Mouse (Mus musculus): ENCODE data around the gene 1700025C18Rik. TPM values are rescaled to one million over a fixed set of nuclear protein-coding genes. Genes with fewer than 3 reads are reported as not detected.

1700025C18Rik gene
- total RNA-seq (2022) = not detected

GRCm38 (mm10) chr2:165090650-165091049 lies at the start of gene 1700025C18Rik:
1700025C18Rik (minus strand) TSS chr2:165090750.
- DNase-seq = no peak

DNA sequence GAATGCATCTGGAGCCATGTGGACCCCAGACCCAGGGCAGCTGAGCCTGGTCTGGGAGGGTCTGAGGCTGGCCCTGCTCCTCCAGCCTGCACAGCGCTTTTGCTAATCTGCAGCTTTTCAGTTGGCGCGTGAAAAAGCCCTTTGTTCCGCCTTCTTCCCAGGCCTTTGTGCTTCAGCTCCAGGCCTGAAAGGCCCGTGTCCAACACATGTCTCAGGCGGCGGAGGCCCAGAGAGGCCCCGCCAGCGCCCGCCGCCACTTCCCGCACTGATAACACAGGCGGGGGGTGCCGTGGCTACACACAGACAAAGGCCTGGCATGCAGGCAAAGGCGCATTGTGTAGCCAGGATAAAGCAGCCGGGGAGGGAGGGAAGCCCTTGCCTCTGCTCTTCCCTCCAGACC lies 45.5 kb upstream of the 1700025C18Rik start:
- no peak for DNase-seq

DNA sequence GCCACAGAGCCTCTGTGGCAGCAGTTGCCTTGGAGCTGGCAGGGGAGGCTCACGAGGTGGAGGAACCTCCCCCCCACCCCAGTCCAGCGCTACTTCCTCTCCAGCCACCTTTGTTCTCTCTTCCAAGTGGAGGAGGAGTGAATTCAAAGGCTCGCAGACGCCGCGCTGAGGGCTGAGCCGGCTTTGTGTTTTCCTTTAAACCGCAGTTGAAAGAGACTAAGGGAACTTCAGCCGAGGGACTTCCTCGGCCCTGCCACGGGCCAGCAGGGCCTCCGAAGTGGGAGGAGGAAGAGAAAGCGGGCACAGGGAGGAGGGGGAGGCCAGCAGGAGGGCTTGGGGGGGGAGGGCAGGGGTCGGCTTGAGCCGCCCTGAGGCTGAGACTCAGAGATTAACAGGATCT lies 43.0 kb upstream of the 1700025C18Rik start:
- DNase-seq = no peak

- DNase-seq = no peak
These were observed 40.9 kb upstream of the 1700025C18Rik start for GRCm38 (mm10) chr2:165131428-165131827.

- DNase-seq = no peak
These were observed 38.6 kb upstream of the 1700025C18Rik start for GRCm38 (mm10) chr2:165129189-165129588.

DNA sequence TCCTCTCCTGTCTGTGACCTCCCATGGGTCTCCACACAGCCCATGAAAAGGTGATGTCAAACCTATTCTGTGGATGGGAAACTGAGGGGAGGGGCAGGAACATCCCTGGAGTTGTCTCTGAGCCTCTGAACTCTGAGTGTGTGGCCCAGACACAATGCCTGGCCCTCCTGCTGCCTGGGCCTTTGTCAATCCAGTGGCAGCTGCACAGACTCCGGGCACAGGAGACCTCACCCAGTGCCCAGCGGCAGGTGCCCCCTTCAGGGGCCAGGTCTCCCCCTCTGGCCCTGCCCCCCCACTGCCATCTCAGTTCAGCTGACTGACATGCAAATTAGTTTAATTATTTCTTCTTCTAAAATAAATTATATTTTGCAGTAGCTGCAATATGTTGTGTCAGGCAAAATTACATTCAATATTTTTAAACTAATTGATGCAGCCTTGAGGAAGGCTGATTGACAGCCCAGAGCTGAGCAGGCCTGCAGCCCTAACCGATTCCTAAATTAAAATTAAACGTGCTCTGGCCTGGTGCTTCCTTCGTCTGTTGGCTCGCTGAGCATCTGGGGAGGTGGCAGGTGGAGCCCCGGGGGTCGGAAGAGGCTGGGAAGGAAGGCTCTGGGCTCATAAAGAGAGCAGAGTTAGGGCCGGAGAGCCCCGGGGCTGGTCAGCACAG lies 36.5 kb upstream of the 1700025C18Rik start:
- DNase-seq = no peak

- no peak for DNase-seq
These were observed 30.8 kb upstream of the 1700025C18Rik start for GRCm38 (mm10) chr2:165121206-165121840.

DNA sequence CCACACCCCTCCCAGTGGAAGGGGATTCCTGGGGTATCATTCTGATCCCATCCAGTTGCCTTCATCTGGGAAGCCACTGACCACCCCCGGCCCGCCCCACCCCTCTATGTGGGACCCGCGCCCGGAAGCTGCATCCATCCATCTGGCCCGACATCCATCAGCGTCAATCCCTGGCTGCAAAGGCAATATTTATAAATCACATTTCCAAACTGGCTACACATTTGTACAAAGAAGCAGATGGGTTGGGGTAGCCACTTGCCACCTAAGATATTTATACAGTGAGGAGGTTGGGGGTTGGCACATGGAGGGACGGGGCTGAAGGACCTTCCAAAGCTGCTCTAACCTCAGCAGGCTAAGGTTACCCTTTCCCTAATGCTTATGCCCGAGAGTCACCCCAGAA lies 30.2 kb upstream of the 1700025C18Rik start:
- DNase-seq = no peak

GRCm38 (mm10) chr2:165113733-165114132 lies 23.2 kb upstream of the 1700025C18Rik start:
- DNase-seq = no peak

DNA sequence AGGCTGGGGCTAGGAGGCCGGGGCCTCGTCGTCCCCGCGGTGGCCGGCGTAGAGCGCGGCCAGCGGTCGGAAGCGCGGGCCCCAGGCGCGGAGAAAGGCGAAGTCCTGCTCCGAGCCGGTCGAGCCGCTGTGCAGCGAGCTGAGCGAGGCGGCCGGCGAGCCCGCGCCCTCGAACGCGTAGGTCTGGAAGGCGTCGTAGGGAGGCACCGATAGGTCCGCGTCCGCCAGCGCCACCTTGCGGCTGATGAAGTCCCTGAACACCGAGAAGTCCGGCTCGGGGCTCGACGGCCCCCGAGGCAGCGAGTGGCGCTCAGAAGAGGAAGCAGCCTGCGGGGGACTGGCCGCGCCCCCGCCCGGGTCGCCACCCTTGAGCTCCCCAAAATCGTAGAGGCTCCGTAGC lies 21.6 kb upstream of the 1700025C18Rik start:
- DNase-seq = peak; percentile 64

DNA sequence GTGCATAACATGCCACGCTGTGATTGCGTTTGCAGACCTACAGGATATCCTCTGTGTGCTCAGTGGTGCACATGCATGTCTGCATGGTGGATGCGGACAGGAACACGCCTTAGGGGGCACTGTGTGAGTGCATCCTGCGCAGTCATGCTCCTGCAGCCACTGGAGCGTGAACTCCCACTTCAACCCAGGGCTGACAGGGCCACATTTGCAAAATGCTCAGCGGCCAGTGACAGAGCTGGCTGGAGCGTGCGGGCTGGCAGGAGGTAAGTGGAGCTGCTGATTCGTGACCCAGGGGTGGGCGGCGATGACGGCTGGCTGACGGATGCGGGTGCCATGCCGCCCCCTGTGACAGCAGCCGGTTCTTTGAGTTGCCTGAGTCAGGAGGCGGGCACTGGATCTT lies 16.0 kb upstream of the 1700025C18Rik start:
- DNase-seq = no peak

DNA sequence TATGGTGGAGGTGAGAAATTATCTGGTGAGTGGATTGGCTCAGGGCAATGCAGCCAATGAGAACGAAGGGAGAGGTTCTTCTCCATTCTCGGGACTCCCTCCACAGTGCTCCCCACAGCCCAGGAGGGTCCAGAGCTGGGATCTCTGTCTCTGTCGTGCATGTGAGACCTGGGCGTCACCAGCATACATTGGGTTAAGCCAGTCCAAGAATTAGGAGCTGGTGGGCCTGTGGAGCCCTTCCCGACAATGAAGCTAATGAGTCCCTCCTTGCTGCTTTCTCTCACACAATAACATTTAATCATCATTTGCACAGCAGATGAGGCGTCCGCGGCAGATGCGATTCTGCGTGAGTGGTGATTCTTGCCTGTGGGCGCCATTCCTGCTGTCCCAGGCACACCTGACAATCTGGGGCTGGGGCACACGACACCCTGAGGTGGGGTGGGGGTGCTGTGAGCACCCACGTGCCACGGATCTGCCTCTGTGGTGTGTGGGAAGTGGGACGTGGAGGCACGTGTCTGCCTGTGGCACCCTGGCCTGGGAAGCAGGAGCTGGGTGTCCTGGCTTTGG lies 15.0 kb upstream of the 1700025C18Rik start:
- no peak for DNase-seq

GRCm38 (mm10) chr2:165102920-165103319 lies 12.4 kb upstream of the 1700025C18Rik start:
- no peak for DNase-seq

DNA sequence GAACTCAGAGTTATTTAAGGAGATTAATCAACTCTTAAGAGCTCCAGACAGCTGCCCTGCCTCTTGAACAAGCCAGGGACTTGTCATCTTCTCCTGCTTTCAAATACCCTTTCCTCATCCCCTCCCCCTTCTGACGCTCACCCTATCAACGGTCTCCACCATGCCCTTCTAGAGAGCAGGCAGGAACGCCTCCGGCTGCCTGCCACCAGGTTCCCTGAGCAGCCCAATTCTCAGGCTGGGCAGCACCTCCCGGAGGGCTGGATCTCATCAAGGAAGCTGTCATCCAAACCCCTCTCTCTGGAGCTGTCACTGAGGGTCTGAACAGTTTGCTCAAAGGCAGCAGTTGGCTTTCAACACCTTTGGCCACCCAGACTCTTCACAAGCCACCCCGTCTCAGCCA lies 10.2 kb upstream of the 1700025C18Rik start:
- no peak for DNase-seq

- no peak for DNase-seq
These were observed 8.3 kb upstream of the 1700025C18Rik start for GRCm38 (mm10) chr2:165098861-165099260.

- no peak for DNase-seq
These were observed 5.8 kb upstream of the 1700025C18Rik start for GRCm38 (mm10) chr2:165096367-165096766.

GRCm38 (mm10) chr2:165092393-165092792 lies 1.8 kb upstream of the 1700025C18Rik start:
- no peak for DNase-seq

DNA sequence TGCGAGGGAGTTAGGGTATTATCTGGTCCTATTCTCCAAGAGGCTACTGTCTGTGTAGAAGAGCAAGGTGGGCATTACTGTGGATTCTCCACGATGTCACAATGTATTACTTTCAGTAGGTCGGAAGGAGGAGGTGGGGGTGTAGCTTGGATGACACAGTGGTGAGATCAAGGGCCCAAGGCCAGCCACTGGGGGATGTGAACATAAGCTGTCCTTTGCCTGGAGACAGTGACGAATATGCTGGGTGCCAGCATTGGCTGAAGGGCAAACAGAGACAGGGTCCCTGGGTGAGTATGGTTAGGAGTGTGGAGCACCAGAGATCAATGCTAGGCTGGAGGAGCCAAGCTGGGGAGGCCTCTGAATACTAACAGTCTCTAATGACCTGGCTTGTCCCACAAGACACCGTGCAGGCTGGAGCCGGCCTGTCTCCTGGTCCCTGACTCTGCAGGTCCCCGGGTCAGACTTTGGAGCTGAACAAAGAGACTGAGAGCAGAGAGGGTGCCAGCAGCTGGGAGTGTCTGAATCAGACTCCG lies 949 bp upstream of the 1700025C18Rik start:
- DNase-seq = peak; percentile 83

DNA sequence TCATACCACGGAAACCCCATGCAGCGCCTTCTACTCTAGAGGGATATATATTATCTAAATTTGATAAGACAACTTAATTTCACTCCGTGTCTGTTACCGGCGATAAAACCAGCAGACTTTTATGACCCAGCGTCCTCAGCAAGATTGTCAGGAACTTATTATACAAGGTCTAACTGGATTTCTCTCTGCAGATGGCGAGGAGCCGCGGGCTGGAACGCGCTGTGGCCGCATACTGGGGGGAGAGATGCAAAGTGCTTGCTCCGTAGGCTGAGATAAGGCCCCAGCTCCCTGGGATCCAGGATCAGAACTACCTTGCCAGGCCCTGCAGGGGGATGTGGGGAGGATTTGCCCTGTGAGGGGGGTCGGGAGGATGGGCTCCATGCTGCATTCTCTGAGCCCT lies 1.1 kb downstream of the 1700025C18Rik start:
- DNase-seq = no peak

- DNase-seq = no peak
These were observed 3.9 kb downstream of the 1700025C18Rik start for GRCm38 (mm10) chr2:165086634-165087033.

DNA sequence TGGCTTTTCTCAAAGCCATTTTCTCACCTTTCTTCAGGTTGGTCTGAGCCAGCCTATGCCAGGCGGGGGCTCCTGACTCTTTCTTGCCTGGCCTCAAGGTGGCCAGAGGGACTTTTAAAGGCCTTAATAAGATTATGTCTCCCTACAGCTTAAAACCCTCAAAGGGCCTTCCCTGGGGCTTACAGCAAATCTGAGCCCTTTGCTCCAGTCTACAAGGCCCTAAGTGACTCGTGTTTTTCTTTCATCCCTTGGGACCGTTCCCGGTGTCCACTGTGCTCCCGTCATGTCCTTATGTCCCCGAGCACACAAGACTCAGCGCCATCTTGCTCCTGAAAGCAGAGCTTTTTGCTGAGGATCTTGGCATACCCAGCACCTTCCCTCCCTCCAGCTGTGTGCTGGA lies 9.3 kb downstream of the 1700025C18Rik start:
- DNase-seq = no peak

- DNase-seq = peak; percentile 63
These were observed 9.9 kb downstream of the 1700025C18Rik start for GRCm38 (mm10) chr2:165080657-165081056.

DNA sequence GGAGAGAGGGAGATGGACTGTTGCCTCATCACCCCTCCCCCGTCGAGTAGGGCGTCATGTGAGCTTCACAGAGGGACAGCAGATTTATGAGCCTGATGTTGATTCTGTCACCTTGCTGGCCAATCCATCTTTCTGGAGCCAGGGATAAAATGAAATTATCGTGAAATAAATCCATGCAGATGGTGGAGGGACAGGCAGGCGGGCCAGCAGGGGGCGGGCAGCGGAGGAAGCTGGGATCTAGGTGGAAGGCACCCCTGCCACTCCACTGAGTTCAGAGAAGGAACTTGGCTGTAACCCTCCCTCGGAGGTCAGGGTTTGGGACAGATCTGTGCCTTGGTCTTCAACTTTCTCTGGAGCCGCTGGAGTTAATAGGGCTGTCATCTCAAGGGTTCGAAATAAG lies 11.9 kb downstream of the 1700025C18Rik start:
- DNase-seq = no peak

- no peak for DNase-seq
These were observed 12.5 kb downstream of the 1700025C18Rik start for GRCm38 (mm10) chr2:165078045-165078444.

Data from adrenal gland, adult 8-10 months (tissue).